Mouse (Mus musculus) stomach, postnatal 0 days (tissue): ENCODE data around the gene Cbr2. TPM values are rescaled to one million over a fixed set of nuclear protein-coding genes. Genes with fewer than 3 reads are reported as not detected.

ENCODE experiments used
- ATAC-seq: fragments of 200-750 bp; cut with Nextera tagmentation; 2 replicates; pipeline ENCODE4 v1.8.0; 2017; ENCODE audit not compliant: low FRiP score, low TSS enrichment
- DNase-seq: peaks from one replicate; pipeline ENCODE4 v3.0.0-alpha.2; 2016; ENCODE audit warnings: low spot score
- H3K27ac ChIP-seq: fragments of 300-500 bp; sonication (generic); replicated peaks from 2 replicates; pipeline ENCODE4 v1.5.1; 2014; ENCODE audit warnings: mild to moderate bottlenecking, control low read depth
- H3K27me3 ChIP-seq: fragments of 300-500 bp; sonication (generic); 2 replicates; pipeline ENCODE4 v1.6.1; 2014; ENCODE audit warnings: low read length; ENCODE audit not compliant: control insufficient read depth, insufficient read depth
- H3K36me3 ChIP-seq: fragments of 300-500 bp; sonication (generic); 2 replicates; pipeline ENCODE4 v1.6.1; 2014; ENCODE audit warnings: low read length, mixed read lengths; ENCODE audit not compliant: control insufficient read depth, insufficient read depth
- H3K4me1 ChIP-seq: fragments of 300-500 bp; sonication (generic); replicated peaks from 2 replicates; pipeline ENCODE4 v1.6.1; 2014; ENCODE audit warnings: antibody characterized with exemption; ENCODE audit not compliant: control insufficient read depth, insufficient read depth
- H3K4me2 ChIP-seq: fragments of 300-500 bp; sonication (generic); replicated peaks from 2 replicates; pipeline ENCODE4 v1.6.1; 2014; ENCODE audit warnings: low read depth, mild to moderate bottlenecking, control low read depth, moderate library complexity
- H3K4me3 ChIP-seq: fragments of 300-500 bp; sonication (generic); 2 replicates; pipeline ENCODE4 v1.5.1; 2014; ENCODE audit warnings: low read depth, low read length, control low read depth
- H3K9ac ChIP-seq: fragments of 300-500 bp; sonication (generic); 2 replicates; pipeline ENCODE4 v1.6.1; 2014; ENCODE audit warnings: mild to moderate bottlenecking, low read length, control low read depth, mixed read lengths
- H3K9me3 ChIP-seq: fragments of 300-500 bp; sonication (generic); 2 replicates; pipeline ENCODE4 v1.6.1; 2016; ENCODE audit warnings: low read length; ENCODE audit not compliant: control insufficient read depth
- CTCF ChIP-seq: IDR thresholded peaks from 2 replicates; pipeline ENCODE4 v1.5.1; 2016; ENCODE audit warnings: antibody characterized with exemption, low read depth, mild to moderate bottlenecking, moderate library complexity
- EP300 ChIP-seq: optimal IDR thresholded peaks from 2 replicates; pipeline ENCODE3; 2016; ENCODE audit warnings: antibody characterized with exemption
- WGBS: fragments of 180-500 bp; shearing (Covaris S2); extraction: QIAGEN DNeasy Blood & Tissue Kit; methylation state at CpG from one replicate; pipeline ENCODE4 v1.1.7; 2014; 5-methylcytosine and 5-hydroxymethylcytosine counted together
- polyA plus RNA-seq: library from polyadenylated mRNA; unstranded; fragments of >200 nt; fragmentation: Nextera tagmentation; extraction: Ambion mirVana; gene quantifications from 2 replicates; pipeline ENCODE4 v1.2.1, GENCODE M21; 2015

The Cbr2 gene
- polyA plus RNA-seq, 1 experiment from 2014 or later = 160 TPM

DNA sequence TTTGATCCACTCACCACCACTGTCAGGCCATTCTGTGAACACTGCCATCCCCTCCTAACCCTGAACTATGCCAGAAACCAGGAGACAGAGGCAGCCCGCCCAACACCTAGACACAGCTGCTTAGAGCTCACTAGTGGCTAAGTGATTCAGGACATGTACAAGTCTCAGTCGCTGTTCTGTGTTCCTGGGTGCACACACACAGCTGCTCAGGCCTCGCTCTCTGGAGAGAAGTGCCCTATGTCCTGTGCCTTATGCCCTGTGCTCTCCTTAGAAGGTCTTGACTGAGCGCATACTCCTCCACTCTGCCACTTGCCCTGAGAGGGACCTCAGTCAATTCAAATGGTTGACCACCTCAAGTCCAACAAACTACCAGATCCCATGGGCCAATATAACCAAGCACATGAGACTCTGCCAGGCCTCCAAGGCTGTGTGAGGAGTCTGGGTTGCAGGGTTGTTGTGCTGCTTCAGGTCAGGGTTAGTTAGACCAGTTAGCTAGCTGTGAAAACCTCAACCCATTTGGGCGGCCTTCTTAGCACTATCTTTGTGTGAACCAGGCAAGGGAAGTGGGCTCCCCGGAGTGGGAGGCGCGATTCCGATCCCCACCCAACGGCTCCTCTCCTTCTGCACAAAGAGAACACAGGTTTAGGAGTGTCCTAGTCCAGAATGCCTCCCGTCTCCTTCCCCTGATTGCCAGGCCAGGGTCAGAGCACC, 3.2 kb downstream of the Cbr2 start:
- no peak for DNase-seq
- Histone ChIP-seq H3K9me3 (no peaks in the 10 kb centered on the region), H3K4me2 (no peak overlapping the region), H3K27me3 (no peaks in the 10 kb centered on the region), H3K36me3 (no peaks in the 10 kb centered on the region), H3K9ac (no peak overlapping the region), H3K27ac (0 out of 2 replicates have a peak overlapping the region, but pooled peaks have one; percentile 8), H3K4me3 (no peak overlapping the region), H3K4me1 (0 out of 2 replicates have a peak, but pooled peaks cover 5% of the 10 kb centered on the region)
- no peak for ATAC-seq
- no peak for TF ChIP-seq EP300
- no peak for TF ChIP-seq CTCF
- WGBS = 68% methylated on average over 11 of the region's 11 CpGs

DNA sequence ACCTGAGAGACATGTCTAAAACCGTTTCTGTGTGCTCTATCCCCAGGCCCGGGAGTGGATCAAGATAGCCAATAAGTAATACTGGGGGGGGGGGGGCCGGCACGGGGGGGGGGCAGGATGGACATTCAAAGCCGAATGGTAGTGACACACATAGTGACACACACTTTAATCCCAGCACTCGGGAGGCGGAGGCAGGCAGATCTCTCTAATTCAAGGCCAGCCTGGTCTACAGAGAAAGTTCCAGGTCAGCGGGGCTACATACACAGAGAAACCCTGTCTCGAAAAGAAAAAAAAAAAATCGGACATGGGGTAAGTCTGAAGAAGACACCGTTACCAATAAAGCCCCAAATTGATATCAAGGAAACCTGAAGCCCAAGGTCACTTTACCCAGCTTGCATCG, 4.3 kb downstream of the Cbr2 start:
- WGBS = 64% methylated on average over 12 of the region's 12 CpGs

DNA sequence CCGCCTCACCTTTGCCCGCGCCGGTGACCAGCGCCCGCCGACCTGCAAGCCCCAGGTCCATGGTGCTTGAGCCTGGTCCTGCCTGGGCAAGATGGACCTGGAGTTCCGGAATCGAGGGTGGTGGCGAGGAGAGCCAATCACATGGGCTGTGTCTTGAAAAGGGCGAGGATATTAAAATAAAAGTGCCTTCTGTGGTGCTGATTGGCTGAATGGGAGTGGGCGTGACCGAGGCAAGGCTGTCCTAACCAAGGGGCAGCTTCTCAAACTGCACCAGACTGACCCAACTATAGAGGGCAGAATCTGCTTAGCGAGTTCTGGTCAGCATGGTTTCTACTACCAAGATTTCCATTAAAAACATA, 4.8 kb downstream of the Cbr2 start, which contains the start of gene Dcxr:
Dcxr (minus strand) TSS at position 113 of the 359 bp plus-strand sequence.
- Histone ChIP-seq H3K4me1 (0 out of 2 replicates have a peak, but pooled peaks cover 5% of the 10 kb centered on the region), H3K4me3 (peak within 1 kb of the TSS; percentile 51), H3K9ac (peak within 1 kb of the TSS; percentile 56), H3K4me2 (peak within 1 kb of the TSS; percentile 71), H3K27me3 (no peaks in the 10 kb centered on the region), H3K36me3 (no peaks in the 10 kb centered on the region), H3K9me3 (no peaks in the 10 kb centered on the region), H3K27ac (0 out of 2 replicates have a peak within 1 kb of the TSS, but pooled peaks have one; percentile 24)
- TF ChIP-seq EP300 (no peak), CTCF (peak; percentile 73)
- WGBS = under 1% methylated on average over 14 of the region's 14 CpGs
- DNase-seq = peak; percentile 95
- peak; percentile 90 for ATAC-seq

More for the DNA sequence above, 4.3 kb downstream of the Cbr2 start:
- Histone ChIP-seq H3K36me3 (no peaks in the 10 kb centered on the region), H3K4me2 (no peak overlapping the region), H3K27me3 (no peaks in the 10 kb centered on the region), H3K27ac (no peak overlapping the region), H3K9ac (no peak overlapping the region), H3K4me3 (no peak overlapping the region), H3K9me3 (no peaks in the 10 kb centered on the region), H3K4me1 (0 out of 2 replicates have a peak, but pooled peaks cover 5% of the 10 kb centered on the region)
- ATAC-seq (no peak), DNase-seq (no peak)
- no peak for TF ChIP-seq EP300
- no peak for TF ChIP-seq CTCF

DNA sequence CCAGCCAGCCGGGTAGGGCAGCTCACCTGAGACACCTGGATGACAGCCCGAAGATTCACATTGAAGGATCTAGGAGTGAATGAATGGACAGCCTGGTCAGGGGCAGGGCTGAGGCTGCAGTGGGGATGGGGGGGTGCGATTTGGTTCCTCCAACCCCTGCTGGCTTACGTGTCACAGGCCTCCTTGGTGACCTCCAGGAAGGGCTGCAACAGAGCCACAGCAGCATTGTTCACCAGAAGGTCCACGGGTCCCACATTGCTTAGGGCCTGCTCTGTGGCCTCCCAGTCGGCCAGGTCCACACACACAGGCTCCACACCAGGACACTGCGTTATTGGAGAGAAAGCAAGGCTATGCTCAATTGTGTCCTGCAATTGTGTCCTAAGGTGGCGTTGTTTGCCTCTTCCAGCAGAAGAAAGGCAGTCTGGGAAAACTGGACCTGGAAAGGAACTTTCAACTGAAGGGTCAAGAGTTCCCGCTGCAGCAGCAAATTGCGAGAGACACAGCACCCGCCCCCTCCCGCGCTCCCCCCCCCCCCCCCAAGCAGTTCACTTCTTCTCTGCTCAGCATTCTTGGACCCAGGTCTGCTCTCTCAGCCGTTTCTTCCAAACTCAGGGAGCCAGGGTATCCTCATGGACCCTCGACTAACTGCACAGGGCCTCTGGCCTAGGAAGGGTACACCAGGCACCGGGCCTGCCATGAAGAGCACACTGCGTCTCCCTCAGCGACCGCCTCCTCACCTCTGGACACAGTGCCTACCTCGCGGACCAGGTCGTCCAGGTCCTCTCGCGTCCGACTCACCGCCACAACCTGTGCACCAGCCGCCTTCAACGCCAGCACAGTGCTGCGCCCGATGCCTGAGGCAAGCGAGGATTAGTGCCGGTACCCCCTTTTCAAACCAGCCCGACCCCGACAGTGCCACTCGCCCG, 5.4 kb downstream of the Cbr2 start:
- no peak for TF ChIP-seq EP300
- 18% methylated on average over 34 of the region's 36 CpGs for WGBS
- Histone ChIP-seq H3K36me3 (no peaks in the 10 kb centered on the region), H3K9me3 (no peaks in the 10 kb centered on the region), H3K4me2 (peak overlapping the region; percentile 71), H3K4me1 (0 out of 2 replicates have a peak, but pooled peaks cover 8% of the 10 kb centered on the region), H3K27ac (0 out of 2 replicates have a peak overlapping the region, but pooled peaks have one; percentile 24), H3K27me3 (no peaks in the 10 kb centered on the region), H3K4me3 (peak overlapping the region; percentile 51), H3K9ac (peak overlapping the region; percentile 56)
- peak; percentile 51 for ATAC-seq
- DNase-seq = no peak

DNA sequence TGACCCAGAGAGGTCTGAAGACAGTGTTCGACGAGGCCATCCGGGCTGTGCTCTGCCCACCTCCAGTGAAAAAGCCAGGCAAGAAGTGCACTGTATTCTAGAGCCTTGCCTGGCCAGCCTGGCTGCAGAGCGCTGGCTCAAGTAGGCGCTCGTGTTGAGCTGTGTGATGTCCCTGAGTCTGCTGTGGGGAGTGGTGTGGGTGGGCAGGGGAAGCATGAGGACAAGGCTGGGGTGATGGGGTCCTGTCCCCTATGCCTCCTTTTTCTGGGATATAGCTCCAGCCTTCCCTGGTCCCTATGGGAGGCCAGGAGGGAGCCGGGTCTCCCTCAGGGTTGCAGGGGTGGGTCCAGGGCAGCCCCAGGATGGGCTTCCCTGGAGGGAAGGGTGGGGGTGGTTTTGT, 8.4 kb downstream of the Cbr2 start:
- DNase-seq (no peak), ATAC-seq (no peak)
- H3K36me3 ChIP-seq = no peaks in the 10 kb centered on the region
- H3K27ac ChIP-seq = no peak overlapping the region
- H3K4me2 ChIP-seq = no peak overlapping the region
- H3K27me3 ChIP-seq = no peaks in the 10 kb centered on the region
- H3K9ac ChIP-seq = no peak overlapping the region
- WGBS = 84% methylated on average over 7 of the region's 7 CpGs
- no peak overlapping the region for H3K4me3 ChIP-seq
- TF ChIP-seq CTCF (no peak), EP300 (no peak)
- peaks cover 8% of the 10 kb centered on the region; the same call in 1 of the 2 replicates for H3K4me1 ChIP-seq
- no peaks in the 10 kb centered on the region for H3K9me3 ChIP-seq
